Mouse (Mus musculus): ENCODE measurements around the gene Ina. TPM values are rescaled to one million over a fixed set of nuclear protein-coding genes. Genes with fewer than 3 reads are reported as not detected.

Ina gene
- polyA plus RNA-seq, 1 experiment from 2014 or later: 4.7 TPM

DNA sequence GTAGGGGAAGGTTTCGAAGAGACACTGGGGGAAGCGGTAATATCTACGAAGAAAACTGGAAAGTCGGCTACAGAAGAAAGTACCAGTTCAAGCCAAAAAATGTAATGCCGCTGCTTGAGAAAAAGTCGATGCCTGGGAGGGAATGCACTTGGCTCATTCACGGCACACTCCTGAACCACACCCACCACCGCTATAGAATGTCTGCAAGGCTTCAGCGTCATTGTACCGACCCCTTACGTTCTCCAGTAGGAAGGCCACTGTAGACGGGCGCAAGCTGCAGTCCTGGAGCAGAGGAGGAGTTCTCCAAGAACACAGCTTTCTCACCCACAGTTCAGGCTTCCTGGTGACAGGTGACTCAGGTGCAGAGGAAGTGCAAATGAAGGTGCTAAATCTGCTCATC, 9.0 kb downstream of the Ina start:
- no peak for TF ChIP-seq CTCF (IDR thresholded peaks at IDR 0.05; ENCODE audit: low read depth)
- no peaks in the 10 kb centered on the region for H3K36me3 ChIP-seq (ENCODE audit: control insufficient read depth, insufficient read depth)
- no peak overlapping the region for H3K9ac ChIP-seq (ENCODE audit: low read depth, low read length)
- H3K4me2 ChIP-seq (replicated peaks; ENCODE audit: low read depth): no peak overlapping the region
- no peaks in the 10 kb centered on the region for H3K4me1 ChIP-seq (replicated peaks; ENCODE audit: control insufficient read depth, insufficient read depth, low read length)
- 74% methylated on average over 13 of the region's 13 CpGs for WGBS
- H3K4me3 ChIP-seq (ENCODE audit: low read depth, low read length): no peak overlapping the region
- H3K27ac ChIP-seq (ENCODE audit: low read depth, low read length): no peak overlapping the region
- ATAC-seq: no peak
- no peaks in the 10 kb centered on the region for H3K27me3 ChIP-seq (replicated peaks; ENCODE audit: control insufficient read depth, insufficient read depth, low read length)
- H3K9me3 ChIP-seq (ENCODE audit: control insufficient read depth): no peaks in the 10 kb centered on the region

DNA sequence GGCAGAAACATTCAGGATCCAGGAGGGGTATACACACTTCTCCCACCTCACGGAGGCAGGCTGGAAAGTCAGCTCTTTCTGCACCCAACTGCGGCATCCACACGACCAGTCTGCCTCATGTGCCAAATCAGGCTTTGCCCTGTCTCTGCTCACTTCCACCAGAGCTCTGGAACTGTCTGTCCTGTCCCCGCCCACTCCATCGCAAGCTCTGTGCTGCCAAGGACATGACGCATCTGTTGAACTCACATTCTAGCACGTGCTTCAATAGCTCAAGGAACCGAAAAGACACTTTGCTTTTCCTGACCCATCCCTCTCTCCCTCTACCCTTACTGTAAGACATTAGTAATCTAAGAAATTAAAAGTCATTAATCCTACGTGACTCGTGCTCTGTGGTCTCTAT, 10.5 kb downstream of the Ina start:
- H3K4me3 ChIP-seq (ENCODE audit: low read depth, low read length): no peak overlapping the region
- ATAC-seq: no peak
- TF ChIP-seq CTCF (IDR thresholded peaks at IDR 0.05; ENCODE audit: low read depth): no peak
- no peak overlapping the region for H3K4me2 ChIP-seq (replicated peaks; ENCODE audit: low read depth)
- no peaks in the 10 kb centered on the region for H3K27me3 ChIP-seq (replicated peaks; ENCODE audit: control insufficient read depth, insufficient read depth, low read length)
- no peak overlapping the region for H3K9ac ChIP-seq (ENCODE audit: low read depth, low read length)
- 55% methylated on average over 10 of the region's 10 CpGs for WGBS
- H3K9me3 ChIP-seq (ENCODE audit: control insufficient read depth): no peaks in the 10 kb centered on the region
- H3K36me3 ChIP-seq (ENCODE audit: control insufficient read depth, insufficient read depth): no peaks in the 10 kb centered on the region
- no peaks in the 10 kb centered on the region for H3K4me1 ChIP-seq (replicated peaks; ENCODE audit: control insufficient read depth, insufficient read depth, low read length)
- H3K27ac ChIP-seq (ENCODE audit: low read depth, low read length): no peak overlapping the region

DNA sequence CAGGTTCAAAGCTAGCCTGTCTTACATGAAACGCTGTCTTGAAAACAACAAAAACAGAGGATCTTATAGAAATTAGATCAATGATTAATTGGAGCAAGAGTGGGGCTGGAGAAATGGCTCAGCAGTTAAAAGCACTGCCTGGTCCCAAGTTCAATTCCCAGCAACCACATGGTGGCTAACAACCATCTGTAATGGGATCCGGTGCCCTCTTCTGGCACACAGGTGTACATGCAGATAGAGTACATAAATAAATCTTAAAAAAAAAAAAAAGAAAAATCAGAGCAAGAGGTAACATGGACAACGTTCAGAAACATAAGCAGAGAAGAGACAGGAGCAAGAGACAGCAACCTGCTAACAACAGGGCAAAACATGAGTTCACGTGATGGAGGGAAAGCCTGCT, 12.0 kb downstream of the Ina start:
- Histone ChIP-seq H3K27me3 (replicated peaks; ENCODE audit: control insufficient read depth, insufficient read depth, low read length) (no peaks in the 10 kb centered on the region), H3K4me3 (ENCODE audit: low read depth, low read length) (no peak overlapping the region), H3K9ac (ENCODE audit: low read depth, low read length) (no peak overlapping the region), H3K27ac (ENCODE audit: low read depth, low read length) (no peak overlapping the region), H3K9me3 (ENCODE audit: control insufficient read depth) (no peaks in the 10 kb centered on the region), H3K4me1 (replicated peaks; ENCODE audit: control insufficient read depth, insufficient read depth, low read length) (no peaks in the 10 kb centered on the region), H3K4me2 (replicated peaks; ENCODE audit: low read depth) (no peak overlapping the region), H3K36me3 (ENCODE audit: control insufficient read depth, insufficient read depth) (no peaks in the 10 kb centered on the region)
- WGBS: 88% methylated on average over 4 of the region's 4 CpGs
- ATAC-seq: no peak
- TF ChIP-seq CTCF (IDR thresholded peaks at IDR 0.05; ENCODE audit: low read depth): peak; percentile 19; the same call in 1 of the 2 replicates

DNA sequence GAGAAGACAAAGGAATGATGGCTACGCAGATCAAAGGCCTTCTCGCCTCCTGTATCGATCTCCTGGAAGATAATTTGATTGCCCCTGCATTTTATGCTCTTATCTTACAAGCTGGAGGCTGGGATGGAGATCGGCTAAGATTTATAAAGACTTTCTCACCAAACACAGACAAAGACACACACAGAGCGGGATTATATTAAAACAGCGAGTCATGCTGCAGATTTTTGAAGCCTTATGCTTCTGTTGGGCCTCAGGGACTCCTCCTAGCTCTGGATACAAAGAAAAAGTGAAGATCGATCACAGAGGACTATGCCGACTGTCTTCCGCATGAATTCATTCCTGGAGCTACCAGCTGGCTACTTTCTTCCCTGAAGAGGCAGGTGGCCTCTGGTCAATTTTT, 15.3 kb downstream of the Ina start:
- 75% methylated on average over 9 of the region's 9 CpGs for WGBS

DNA sequence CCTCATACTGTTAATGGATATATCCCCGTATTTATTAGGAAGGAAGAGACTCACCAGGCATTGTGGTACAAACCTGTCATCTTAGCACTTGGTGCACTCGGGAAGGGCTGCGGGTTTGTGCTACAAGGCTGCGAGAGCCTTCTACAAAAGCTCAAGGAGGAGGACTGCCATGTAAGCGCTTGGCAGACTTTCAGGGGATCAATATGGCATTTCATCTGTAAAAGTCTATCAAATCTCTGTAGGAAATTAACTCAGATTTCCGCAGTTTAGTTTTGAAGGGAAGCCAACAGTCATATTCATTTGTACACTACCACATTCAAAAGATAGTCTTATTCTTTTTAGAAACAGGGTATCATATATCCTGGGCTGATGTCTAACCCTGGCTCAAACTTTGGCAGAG, 17.3 kb downstream of the Ina start:
- no peak overlapping the region for H3K4me3 ChIP-seq (ENCODE audit: low read depth, low read length)
- no peaks in the 10 kb centered on the region for H3K4me1 ChIP-seq (replicated peaks; ENCODE audit: control insufficient read depth, insufficient read depth, low read length)
- no peaks in the 10 kb centered on the region for H3K27me3 ChIP-seq (replicated peaks; ENCODE audit: control insufficient read depth, insufficient read depth, low read length)
- WGBS: 93% methylated on average over 6 of the region's 6 CpGs
- no peak for TF ChIP-seq CTCF (IDR thresholded peaks at IDR 0.05; ENCODE audit: low read depth)
- no peak for ATAC-seq
- no peak overlapping the region for H3K9ac ChIP-seq (ENCODE audit: low read depth, low read length)
- no peak overlapping the region for H3K27ac ChIP-seq (ENCODE audit: low read depth, low read length)
- no peak overlapping the region for H3K4me2 ChIP-seq (replicated peaks; ENCODE audit: low read depth)
- H3K9me3 ChIP-seq (ENCODE audit: control insufficient read depth): no peaks in the 10 kb centered on the region
- peaks cover 15% of the 10 kb centered on the region for H3K36me3 ChIP-seq (ENCODE audit: control insufficient read depth, insufficient read depth)

More for the DNA sequence above, 15.3 kb downstream of the Ina start:
- no peaks in the 10 kb centered on the region for H3K4me1 ChIP-seq (replicated peaks; ENCODE audit: control insufficient read depth, insufficient read depth, low read length)
- H3K27me3 ChIP-seq (replicated peaks; ENCODE audit: control insufficient read depth, insufficient read depth, low read length): no peaks in the 10 kb centered on the region
- peaks cover 15% of the 10 kb centered on the region for H3K36me3 ChIP-seq (ENCODE audit: control insufficient read depth, insufficient read depth)
- no peak for ATAC-seq
- no peaks in the 10 kb centered on the region for H3K9me3 ChIP-seq (ENCODE audit: control insufficient read depth)
- no peak overlapping the region for H3K4me2 ChIP-seq (replicated peaks; ENCODE audit: low read depth)
- H3K4me3 ChIP-seq (ENCODE audit: low read depth, low read length): no peak overlapping the region
- H3K27ac ChIP-seq (ENCODE audit: low read depth, low read length): no peak overlapping the region
- TF ChIP-seq CTCF (IDR thresholded peaks at IDR 0.05; ENCODE audit: low read depth): no peak
- no peak overlapping the region for H3K9ac ChIP-seq (ENCODE audit: low read depth, low read length)

DNA sequence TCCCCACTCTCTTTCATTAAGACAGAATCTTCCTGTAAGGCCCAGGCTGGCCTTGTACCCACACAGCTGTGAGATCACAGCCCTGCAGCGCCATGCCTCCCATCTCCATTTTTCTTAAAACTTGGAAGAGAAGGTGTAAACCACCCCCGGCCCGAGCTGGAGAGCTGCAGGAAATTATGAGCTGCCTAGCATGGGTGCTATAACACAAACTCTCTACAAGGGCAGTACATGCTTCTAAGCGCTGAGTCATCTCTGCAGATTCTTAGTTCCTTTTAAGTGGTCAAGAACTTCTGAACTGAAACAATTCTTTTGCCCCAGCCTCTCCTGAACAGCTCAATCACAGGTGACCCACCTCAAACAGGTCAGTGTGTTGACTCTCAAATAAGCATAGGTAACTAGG, 20.4 kb downstream of the Ina start:
- H3K36me3 ChIP-seq (ENCODE audit: control insufficient read depth, insufficient read depth): peaks cover 20% of the 10 kb centered on the region
- no peaks in the 10 kb centered on the region for H3K4me1 ChIP-seq (replicated peaks; ENCODE audit: control insufficient read depth, insufficient read depth, low read length)
- H3K9me3 ChIP-seq (ENCODE audit: control insufficient read depth): no peaks in the 10 kb centered on the region
- no peak overlapping the region for H3K27ac ChIP-seq (ENCODE audit: low read depth, low read length)
- no peak overlapping the region for H3K4me3 ChIP-seq (ENCODE audit: low read depth, low read length)
- 89% methylated on average over 4 of the region's 4 CpGs for WGBS
- no peak overlapping the region for H3K9ac ChIP-seq (ENCODE audit: low read depth, low read length)
- H3K4me2 ChIP-seq (replicated peaks; ENCODE audit: low read depth): no peak overlapping the region
- ATAC-seq: no peak
- TF ChIP-seq CTCF (IDR thresholded peaks at IDR 0.05; ENCODE audit: low read depth): no peak
- H3K27me3 ChIP-seq (replicated peaks; ENCODE audit: control insufficient read depth, insufficient read depth, low read length): no peaks in the 10 kb centered on the region

DNA sequence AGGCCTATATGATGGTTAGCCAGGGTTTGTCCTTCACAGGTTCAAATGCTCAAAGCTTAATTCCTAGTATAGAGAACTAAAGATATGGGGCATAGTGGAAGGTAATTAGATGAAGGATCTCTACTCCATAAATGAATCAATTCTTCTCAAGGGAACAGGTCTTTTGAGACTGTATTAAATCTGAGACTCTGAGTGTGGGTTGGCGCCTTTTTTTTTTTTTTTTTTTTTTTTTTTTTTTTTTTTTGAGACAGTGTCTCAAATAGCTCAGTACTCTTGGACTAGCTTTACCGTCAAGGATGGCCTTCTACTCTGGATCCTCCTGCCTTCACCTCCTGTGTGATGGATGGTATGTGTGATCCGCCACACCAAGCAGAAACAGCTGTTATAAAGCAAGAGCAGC, 22.1 kb downstream of the Ina start:
- ATAC-seq: no peak
- H3K36me3 ChIP-seq (ENCODE audit: control insufficient read depth, insufficient read depth): peaks cover 25% of the 10 kb centered on the region
- 86% methylated on average over 3 of the region's 3 CpGs for WGBS
- no peak overlapping the region for H3K9ac ChIP-seq (ENCODE audit: low read depth, low read length)
- H3K4me1 ChIP-seq (replicated peaks; ENCODE audit: control insufficient read depth, insufficient read depth, low read length): no peaks in the 10 kb centered on the region
- no peaks in the 10 kb centered on the region for H3K27me3 ChIP-seq (replicated peaks; ENCODE audit: control insufficient read depth, insufficient read depth, low read length)
- H3K9me3 ChIP-seq (ENCODE audit: control insufficient read depth): no peaks in the 10 kb centered on the region
- TF ChIP-seq CTCF (IDR thresholded peaks at IDR 0.05; ENCODE audit: low read depth): no peak
- no peak overlapping the region for H3K4me2 ChIP-seq (replicated peaks; ENCODE audit: low read depth)
- no peak overlapping the region for H3K27ac ChIP-seq (ENCODE audit: low read depth, low read length)
- no peak overlapping the region for H3K4me3 ChIP-seq (ENCODE audit: low read depth, low read length)

Data from intestine, postnatal 0 days (tissue).